Mouse (Mus musculus) erythroblast, embryonic 14.5 days (primary cell): ENCODE results near the gene Tm9sf2.

Experiments used
- GATA1 ChIP-seq: IDR thresholded peaks from 2 replicates; pipeline ENCODE4 v1.6.1; 2012; ENCODE audit warnings: low read length, inconsistent platforms, mixed read lengths
- TAL1 ChIP-seq: IDR thresholded peaks from 3 replicates; pipeline ENCODE4 v1.6.1; 2012; ENCODE audit warnings: low read length, inconsistent platforms, mixed read lengths

DNA sequence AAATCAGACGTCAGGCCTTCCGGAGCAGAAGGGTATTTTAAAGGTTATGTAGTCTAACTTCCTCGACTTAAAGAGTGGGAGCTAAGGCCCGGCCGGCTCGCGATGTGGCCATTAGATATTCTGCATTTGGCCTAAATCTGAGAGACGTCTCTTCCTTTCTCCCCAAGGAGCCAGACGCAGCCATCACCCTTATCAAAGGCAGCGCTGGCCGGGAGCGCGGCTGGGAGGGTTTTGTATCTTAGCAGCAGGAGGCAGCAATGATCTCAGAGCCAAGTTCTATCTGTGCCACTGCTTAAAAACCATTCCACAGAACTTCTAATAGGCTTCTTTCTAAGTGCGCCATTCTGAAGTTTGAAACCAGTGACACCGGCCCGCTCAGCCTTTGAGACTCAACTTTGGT is 72.4 kb downstream of the Tm9sf2 start:
- TF ChIP-seq GATA1 (no peak), TAL1 (no peak)
